Mouse (Mus musculus): ENCODE data around the gene Slc4a2. TPM values are rescaled to one million over a fixed set of nuclear protein-coding genes. Genes with fewer than 3 reads are reported as not detected.
A peak's percentile ranks its signal among the peaks of the same experiment; 100 is the strongest.

The Slc4a2 gene
- polyA plus RNA-seq, 1 experiment, result 90.6 TPM

DNA sequence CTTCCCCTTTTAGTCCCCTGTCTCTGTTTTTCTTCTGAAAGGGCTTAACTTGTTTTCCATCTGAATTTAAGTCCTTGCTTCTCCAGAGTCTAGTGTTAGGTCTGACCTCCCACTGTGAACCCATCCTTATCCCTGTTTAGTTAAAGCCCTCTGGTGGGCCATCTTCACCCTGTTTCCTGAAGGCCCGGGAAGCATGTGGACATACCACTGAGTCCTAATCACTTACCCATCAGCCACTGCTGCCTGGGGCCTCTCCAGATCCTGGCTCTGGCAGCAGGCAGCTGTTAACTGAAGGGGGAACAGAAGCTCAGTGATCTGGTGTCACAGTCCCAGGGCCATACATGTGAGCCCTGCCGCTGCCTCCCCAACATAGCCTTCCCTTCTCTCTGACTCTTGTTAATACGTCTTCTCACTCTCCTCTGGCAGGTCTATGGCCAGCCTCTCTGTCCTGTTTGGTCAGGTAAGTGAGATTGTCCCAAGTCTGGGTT is 18.2 kb upstream of the Slc4a2 start:
- H3K27me3 ChIP-seq (ENCODE audit: control insufficient read depth, insufficient read depth, low read length), result no peaks in the 10 kb centered on the region
- no peak overlapping the region for H3K4me3 ChIP-seq (ENCODE audit: low read depth, low read length)
- H3K27ac ChIP-seq (ENCODE audit: insufficient read depth, low read depth, low read length), result no peak overlapping the region
- H3K36me3 ChIP-seq (ENCODE audit: control insufficient read depth, insufficient read depth, low read length), result peaks cover 36% of the 10 kb centered on the region
- TF ChIP-seq CTCF (IDR thresholded peaks at IDR 0.05; ENCODE audit: extremely low read depth, insufficient read length, insufficient replicate concordance, low read depth, low read length) (no peak), POLR2A (IDR thresholded peaks at IDR 0.05; ENCODE audit: low read depth, low read length) (no peak)
- H3K4me1 ChIP-seq (ENCODE audit: control insufficient read depth, insufficient read depth, insufficient read length, low read length), result no peaks in the 10 kb centered on the region
- 79% methylated on average over 3 of the region's 3 CpGs for WGBS

DNA sequence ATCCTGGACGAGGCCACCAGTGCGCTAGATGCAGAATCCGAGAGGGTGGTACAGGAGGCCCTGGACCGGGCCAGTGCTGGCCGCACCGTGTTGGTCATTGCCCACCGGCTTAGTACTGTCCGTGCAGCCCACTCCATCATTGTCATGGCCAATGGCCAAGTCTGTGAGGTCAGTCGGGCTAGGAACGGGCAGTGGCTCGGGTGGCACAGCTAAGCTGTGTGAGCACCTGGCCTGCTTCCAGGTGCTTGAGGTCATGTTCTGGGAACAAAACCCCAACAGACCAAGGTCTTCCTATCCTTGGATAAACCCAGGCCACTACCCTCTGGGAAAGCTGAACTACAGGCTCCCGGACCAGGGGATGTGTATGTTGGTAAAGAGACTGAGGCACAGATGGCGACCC is 15.0 kb upstream of the Slc4a2 start:
- H3K27me3 ChIP-seq (ENCODE audit: control insufficient read depth, insufficient read depth, low read length), result no peaks in the 10 kb centered on the region
- H3K4me3 ChIP-seq (ENCODE audit: low read depth, low read length), result no peak overlapping the region
- WGBS, result 82% methylated on average over 13 of the region's 13 CpGs
- peaks cover 15% of the 10 kb centered on the region for H3K36me3 ChIP-seq (ENCODE audit: control insufficient read depth, insufficient read depth, low read length)
- H3K4me1 ChIP-seq (ENCODE audit: control insufficient read depth, insufficient read depth, insufficient read length, low read length), result peaks cover 5% of the 10 kb centered on the region
- TF ChIP-seq CTCF (IDR thresholded peaks at IDR 0.05; ENCODE audit: extremely low read depth, insufficient read length, insufficient replicate concordance, low read depth, low read length) (no peak), POLR2A (IDR thresholded peaks at IDR 0.05; ENCODE audit: low read depth, low read length) (no peak)
- H3K27ac ChIP-seq (ENCODE audit: insufficient read depth, low read depth, low read length), result no peak overlapping the region

DNA sequence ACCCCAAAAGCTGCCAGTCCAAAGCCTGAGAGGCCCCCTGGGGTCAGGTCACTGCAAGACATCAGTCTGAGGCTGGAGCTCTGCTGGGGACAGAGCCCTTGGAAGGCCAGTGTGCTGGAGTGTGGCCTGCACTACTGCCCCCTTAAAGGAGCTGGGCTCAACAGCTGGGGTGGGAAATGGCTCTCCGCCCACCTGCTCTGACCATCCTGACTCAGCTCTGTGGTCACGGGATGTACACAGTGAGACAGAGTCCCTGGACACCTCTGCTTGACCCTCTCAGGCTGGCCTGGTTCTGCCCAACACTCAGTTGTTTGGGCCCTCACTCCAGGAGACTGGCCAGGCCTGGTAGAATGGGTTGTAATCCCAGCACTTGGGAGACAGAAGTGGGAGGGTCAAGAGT is 14.2 kb upstream of the Slc4a2 start:
- no peak overlapping the region for H3K4me3 ChIP-seq (ENCODE audit: low read depth, low read length)
- peaks cover 12% of the 10 kb centered on the region for H3K4me1 ChIP-seq (ENCODE audit: control insufficient read depth, insufficient read depth, insufficient read length, low read length)
- 89% methylated on average over 2 of the region's 2 CpGs for WGBS
- TF ChIP-seq CTCF (IDR thresholded peaks at IDR 0.05; ENCODE audit: extremely low read depth, insufficient read length, insufficient replicate concordance, low read depth, low read length) (no peak), POLR2A (IDR thresholded peaks at IDR 0.05; ENCODE audit: low read depth, low read length) (no peak)
- no peak overlapping the region for H3K27ac ChIP-seq (ENCODE audit: insufficient read depth, low read depth, low read length)
- no peaks in the 10 kb centered on the region for H3K27me3 ChIP-seq (ENCODE audit: control insufficient read depth, insufficient read depth, low read length)
- H3K36me3 ChIP-seq (ENCODE audit: control insufficient read depth, insufficient read depth, low read length), result peaks cover 13% of the 10 kb centered on the region

DNA sequence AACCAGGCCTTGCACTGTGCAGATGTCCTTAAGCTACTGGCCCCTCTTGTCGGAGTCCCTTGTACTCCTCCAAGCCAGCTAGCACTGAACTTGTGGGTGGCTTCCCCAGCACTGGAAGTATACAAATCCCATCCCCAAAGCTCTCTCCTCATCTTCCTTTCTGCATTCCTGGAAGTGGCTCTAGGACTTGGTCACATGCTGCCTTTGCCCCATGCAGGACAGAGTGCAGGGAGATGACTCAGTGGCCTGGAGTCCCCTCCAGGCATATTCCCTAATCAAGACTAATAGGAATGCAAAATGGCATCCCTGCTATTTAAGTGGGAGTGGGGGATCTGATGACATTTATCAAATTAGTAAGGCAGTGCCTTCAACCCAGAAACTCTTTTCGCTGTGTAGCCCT is 11.6 kb upstream of the Slc4a2 start:
- peaks cover 13% of the 10 kb centered on the region for H3K36me3 ChIP-seq (ENCODE audit: control insufficient read depth, insufficient read depth, low read length)
- peaks cover 16% of the 10 kb centered on the region for H3K4me1 ChIP-seq (ENCODE audit: control insufficient read depth, insufficient read depth, insufficient read length, low read length)
- WGBS, result 85% methylated on average over 2 of the region's 2 CpGs
- no peak overlapping the region for H3K27ac ChIP-seq (ENCODE audit: insufficient read depth, low read depth, low read length)
- H3K4me3 ChIP-seq (ENCODE audit: low read depth, low read length), result no peak overlapping the region
- TF ChIP-seq POLR2A (IDR thresholded peaks at IDR 0.05; ENCODE audit: low read depth, low read length) (no peak), CTCF (IDR thresholded peaks at IDR 0.05; ENCODE audit: extremely low read depth, insufficient read length, insufficient replicate concordance, low read depth, low read length) (no peak)
- H3K27me3 ChIP-seq (ENCODE audit: control insufficient read depth, insufficient read depth, low read length), result no peaks in the 10 kb centered on the region

DNA sequence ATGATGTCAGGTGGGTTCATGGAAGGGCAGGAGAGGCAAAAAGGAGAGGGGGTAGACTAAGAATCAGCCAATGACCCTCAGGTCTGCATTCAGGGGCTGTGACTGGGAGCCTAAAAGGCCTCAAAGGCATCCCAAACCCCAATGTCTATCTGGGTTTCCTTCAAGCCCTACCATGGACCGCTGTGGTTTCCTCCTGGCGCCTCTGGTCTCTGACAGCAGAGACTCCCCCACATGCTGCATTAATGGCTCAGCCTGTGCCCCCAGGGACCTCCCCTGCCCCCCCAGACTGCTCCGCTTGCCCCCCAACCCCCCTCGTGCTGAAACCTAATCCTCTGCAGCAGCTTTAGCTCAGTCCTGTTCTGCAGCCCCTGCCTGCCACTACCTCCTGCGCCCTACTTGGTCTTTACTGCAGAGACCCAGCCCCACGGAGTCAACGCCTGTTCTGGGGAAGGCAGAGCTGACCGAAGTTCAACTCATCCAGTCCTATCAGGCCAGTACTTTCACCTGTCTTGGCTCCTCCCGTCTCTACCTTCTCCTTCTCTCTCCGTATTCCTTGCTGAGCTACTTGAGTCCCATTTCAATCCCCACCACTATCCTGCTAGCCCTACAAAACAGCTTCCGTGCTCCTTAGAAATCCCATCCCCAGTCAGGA is 10.5 kb upstream of the Slc4a2 start, which contains the start of gene Asic3:
Gene Asic3 (plus strand): TSS at position 351 of the 652 bp plus-strand sequence.
- TF ChIP-seq CTCF (IDR thresholded peaks at IDR 0.05; ENCODE audit: extremely low read depth, insufficient read length, insufficient replicate concordance, low read depth, low read length) (no peak), POLR2A (IDR thresholded peaks at IDR 0.05; ENCODE audit: low read depth, low read length) (no peak)
- peak within 1 kb of the TSS; percentile 16; the same call in 1 of the 2 replicates for H3K4me3 ChIP-seq (ENCODE audit: low read depth, low read length)

DNA sequence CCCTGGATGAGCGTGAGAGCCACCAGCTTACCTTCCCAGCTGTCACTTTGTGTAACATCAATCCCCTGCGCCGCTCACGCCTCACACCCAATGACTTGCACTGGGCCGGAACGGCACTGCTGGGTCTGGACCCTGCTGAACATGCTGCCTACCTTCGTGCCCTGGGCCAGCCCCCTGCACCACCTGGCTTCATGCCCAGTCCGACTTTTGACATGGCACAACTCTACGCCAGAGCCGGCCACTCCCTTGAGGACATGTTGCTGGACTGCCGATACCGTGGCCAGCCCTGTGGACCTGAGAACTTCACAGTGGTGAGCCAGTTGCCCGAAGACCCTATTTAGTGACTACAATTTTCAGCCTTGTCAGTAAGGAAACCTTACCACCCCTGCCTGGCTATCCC is 9.7 kb upstream of the Slc4a2 start:
- Histone ChIP-seq H3K4me3 (ENCODE audit: low read depth, low read length) (no peak overlapping the region), H3K4me1 (ENCODE audit: control insufficient read depth, insufficient read depth, insufficient read length, low read length) (peaks cover 16% of the 10 kb centered on the region), H3K36me3 (ENCODE audit: control insufficient read depth, insufficient read depth, low read length) (0 out of 2 replicates have a peak, but pooled peaks cover 6% of the 10 kb centered on the region), H3K27ac (ENCODE audit: insufficient read depth, low read depth, low read length) (no peak overlapping the region), H3K27me3 (ENCODE audit: control insufficient read depth, insufficient read depth, low read length) (no peaks in the 10 kb centered on the region)
- TF ChIP-seq CTCF (IDR thresholded peaks at IDR 0.05; ENCODE audit: extremely low read depth, insufficient read length, insufficient replicate concordance, low read depth, low read length), result no peak
- TF ChIP-seq POLR2A (IDR thresholded peaks at IDR 0.05; ENCODE audit: low read depth, low read length), result no peak
- 68% methylated on average over 13 of the region's 13 CpGs for WGBS

More for the DNA sequence above, 10.5 kb upstream of the Slc4a2 start, which contains the start of gene Asic3:
- Histone ChIP-seq H3K27me3 (ENCODE audit: control insufficient read depth, insufficient read depth, low read length) (no peaks in the 10 kb centered on the region), H3K36me3 (ENCODE audit: control insufficient read depth, insufficient read depth, low read length) (peaks cover 9% of the 10 kb centered on the region), H3K27ac (ENCODE audit: insufficient read depth, low read depth, low read length) (no peak within 1 kb of the TSS), H3K4me1 (ENCODE audit: control insufficient read depth, insufficient read depth, insufficient read length, low read length) (peaks cover 16% of the 10 kb centered on the region)
- 26% methylated on average over 11 of the region's 11 CpGs for WGBS

GRCm38 (mm10) chr5:24416222-24416736 is 7.4 kb upstream of the Slc4a2 start:
- 6% methylated on average over 21 of the region's 21 CpGs for WGBS
- peaks cover 5% of the 10 kb centered on the region; the same call in 1 of the 2 replicates for H3K36me3 ChIP-seq (ENCODE audit: control insufficient read depth, insufficient read depth, low read length)
- H3K27me3 ChIP-seq (ENCODE audit: control insufficient read depth, insufficient read depth, low read length), result no peaks in the 10 kb centered on the region
- H3K4me3 ChIP-seq (ENCODE audit: low read depth, low read length), result no peak overlapping the region
- peak; percentile 79; the same call in 1 of the 2 replicates for TF ChIP-seq CTCF (IDR thresholded peaks at IDR 0.05; ENCODE audit: extremely low read depth, insufficient read length, insufficient replicate concordance, low read depth, low read length)
- no peak for TF ChIP-seq POLR2A (IDR thresholded peaks at IDR 0.05; ENCODE audit: low read depth, low read length)
- H3K4me1 ChIP-seq (ENCODE audit: control insufficient read depth, insufficient read depth, insufficient read length, low read length), result peaks cover 16% of the 10 kb centered on the region
- no peak overlapping the region for H3K27ac ChIP-seq (ENCODE audit: insufficient read depth, low read depth, low read length)
